Mouse (Mus musculus) limb, embryonic 15.5 days (tissue): ENCODE data around the gene Aars2. TPM values are rescaled to one million over a fixed set of nuclear protein-coding genes. Genes with fewer than 3 reads are reported as not detected.

Source experiments
- ATAC-seq: fragments of 200-750 bp; cut with Nextera tagmentation; 2 replicates; pipeline ENCODE4 v1.8.0; 2017; ENCODE audit warnings: low read depth, moderate TSS enrichment; ENCODE audit not compliant: insufficient number of reproducible peaks, low FRiP score, low TSS enrichment
- H3K27ac ChIP-seq: fragments of 300-500 bp; sonication (generic); 2 replicates; pipeline ENCODE4 v1.5.1; 2015; ENCODE audit warnings: moderate library complexity, mild to moderate bottlenecking, inconsistent platforms
- H3K27me3 ChIP-seq: fragments of 300-500 bp; sonication (generic); 2 replicates; pipeline ENCODE4 v1.6.1; 2015; ENCODE audit warnings: inconsistent platforms
- H3K36me3 ChIP-seq: fragments of 300-500 bp; sonication (generic); 2 replicates; pipeline ENCODE4 v1.6.1; 2015; ENCODE audit warnings: inconsistent platforms
- H3K4me1 ChIP-seq: fragments of 300-500 bp; sonication (generic); 2 replicates; pipeline ENCODE4 v1.6.1; 2015; ENCODE audit warnings: inconsistent platforms
- H3K4me2 ChIP-seq: fragments of 300-500 bp; sonication (generic); 2 replicates; pipeline ENCODE4 v1.6.1; 2015; ENCODE audit warnings: mild to moderate bottlenecking, inconsistent platforms
- H3K4me3 ChIP-seq: fragments of 300-500 bp; sonication (generic); 2 replicates; pipeline ENCODE4 v1.5.1; 2015; ENCODE audit warnings: mild to moderate bottlenecking, inconsistent platforms
- H3K9ac ChIP-seq: fragments of 300-500 bp; sonication (generic); 2 replicates; pipeline ENCODE4 v1.6.1; 2015; ENCODE audit warnings: inconsistent platforms
- H3K9me3 ChIP-seq: fragments of 300-500 bp; sonication (generic); 2 replicates; pipeline ENCODE4 v1.6.1; 2016; ENCODE audit warnings: inconsistent platforms
- WGBS: fragments of 180-500 bp; shearing (Covaris S2); methylation state at CpG from one replicate; pipeline ENCODE4 v1.1.7; 2015; 5-methylcytosine and 5-hydroxymethylcytosine counted together
- polyA plus RNA-seq: library from polyadenylated mRNA; unstranded; fragments of >200 nt; fragmentation: Nextera tagmentation; extraction: Ambion mirVana; gene quantifications from 2 replicates; pipeline ENCODE4 v1.2.1, GENCODE M21; 2015

Gene Aars2
- polyA plus RNA-seq, 1 experiment from 2014 or later: 14.7 TPM

GRCm38 (mm10) chr17:45555452-45556106 is 48.9 kb downstream of the Aars2 start, which contains the start of gene Nfkbie:
Nfkbie (plus strand) TSS chr17:45555703.
- 0% methylated on average over 44 of the region's 45 CpGs for WGBS

GRCm38 (mm10) chr17:45556107-45556489 is 49.5 kb downstream of the Aars2 start:
- H3K9ac ChIP-seq: peak overlapping the region; percentile 66
- H3K4me2 ChIP-seq: peak overlapping the region; percentile 96
- 2% methylated on average over 14 of the region's 14 CpGs for WGBS
- no peak for ATAC-seq
- peaks cover 10% of the 10 kb centered on the region for H3K27me3 ChIP-seq
- H3K27ac ChIP-seq: peak overlapping the region; percentile 27; the same call in 1 of the 2 replicates
- H3K36me3 ChIP-seq: no peaks in the 10 kb centered on the region
- no peaks in the 10 kb centered on the region for H3K9me3 ChIP-seq
- H3K4me3 ChIP-seq: peak overlapping the region; percentile 67
- H3K4me1 ChIP-seq: peaks cover 21% of the 10 kb centered on the region

More at GRCm38 (mm10) chr17:45555452-45556106, 48.9 kb downstream of the Aars2 start, which contains the start of gene Nfkbie:
- no peaks in the 10 kb centered on the region for H3K9me3 ChIP-seq
- H3K4me1 ChIP-seq: peaks cover 21% of the 10 kb centered on the region
- peak within 1 kb of the TSS; percentile 96 for H3K4me2 ChIP-seq
- no peaks in the 10 kb centered on the region for H3K36me3 ChIP-seq
- H3K9ac ChIP-seq: peak within 1 kb of the TSS; percentile 66
- H3K27ac ChIP-seq: peak within 1 kb of the TSS; percentile 27; the same call in 1 of the 2 replicates
- peak within 1 kb of the TSS; percentile 67 for H3K4me3 ChIP-seq
- peaks cover 10% of the 10 kb centered on the region for H3K27me3 ChIP-seq
- peak; percentile 81 for ATAC-seq

- peaks cover 21% of the 10 kb centered on the region for H3K4me1 ChIP-seq
- peak overlapping the region; percentile 96 for H3K4me2 ChIP-seq
- H3K9ac ChIP-seq: no peak overlapping the region
- WGBS: 70% methylated on average over 3 of the region's 3 CpGs
- H3K9me3 ChIP-seq: no peaks in the 10 kb centered on the region
- no peak for ATAC-seq
- no peaks in the 10 kb centered on the region for H3K36me3 ChIP-seq
- no peak overlapping the region for H3K27ac ChIP-seq
- peak overlapping the region; percentile 67 for H3K4me3 ChIP-seq
- peaks cover 10% of the 10 kb centered on the region for H3K27me3 ChIP-seq
Measured at GRCm38 (mm10) chr17:45556514-45557245, 50.0 kb downstream of the Aars2 start.

GRCm38 (mm10) chr17:45557246-45557824 is 50.7 kb downstream of the Aars2 start:
- 76% methylated on average over 6 of the region's 7 CpGs for whole genome bisulfite sequencing
- H3K9ac ChIP-seq: no peak overlapping the region
- peaks cover 10% of the 10 kb centered on the region for H3K27me3 ChIP-seq

GRCm38 (mm10) chr17:45557998-45558862 is 51.6 kb downstream of the Aars2 start:
- no peak for ATAC-seq
- Histone ChIP-seq H3K36me3 (no peaks in the 10 kb centered on the region), H3K9ac (no peak overlapping the region), H3K27me3 (peaks cover 10% of the 10 kb centered on the region), H3K4me2 (no peak overlapping the region), H3K9me3 (no peaks in the 10 kb centered on the region), H3K4me3 (no peak overlapping the region), H3K27ac (no peak overlapping the region), H3K4me1 (peaks cover 18% of the 10 kb centered on the region)
- 72% methylated on average over 16 of the region's 16 CpGs for WGBS

More at GRCm38 (mm10) chr17:45557246-45557824, 50.7 kb downstream of the Aars2 start:
- Histone ChIP-seq H3K27ac (no peak overlapping the region), H3K9me3 (no peaks in the 10 kb centered on the region), H3K36me3 (no peaks in the 10 kb centered on the region), H3K4me3 (no peak overlapping the region), H3K4me2 (no peak overlapping the region), H3K4me1 (peaks cover 18% of the 10 kb centered on the region)
- no peak for ATAC-seq

GRCm38 (mm10) chr17:45559732-45560525 is 53.3 kb downstream of the Aars2 start:
- 86% methylated on average over 15 of the region's 15 CpGs for WGBS

GRCm38 (mm10) chr17:45563216-45563615 is 56.6 kb downstream of the Aars2 start:
- ATAC-seq: no peak
- Histone ChIP-seq H3K4me2 (peak overlapping the region; percentile 93; the same call in 1 of the 2 replicates), H3K36me3 (peaks cover 27% of the 10 kb centered on the region), H3K27ac (no peak overlapping the region), H3K4me1 (peaks cover 36% of the 10 kb centered on the region), H3K9me3 (no peaks in the 10 kb centered on the region), H3K4me3 (0 out of 2 replicates have a peak overlapping the region, but pooled peaks have one; percentile 94), H3K27me3 (no peaks in the 10 kb centered on the region; the same call in 1 of the 2 replicates), H3K9ac (no peak overlapping the region)
- 80% methylated on average over 12 of the region's 12 CpGs for WGBS

More at GRCm38 (mm10) chr17:45559732-45560525, 53.3 kb downstream of the Aars2 start:
- Histone ChIP-seq H3K9me3 (no peaks in the 10 kb centered on the region), H3K4me1 (peaks cover 23% of the 10 kb centered on the region), H3K27me3 (peaks cover 7% of the 10 kb centered on the region), H3K36me3 (no peaks in the 10 kb centered on the region), H3K4me3 (no peak overlapping the region), H3K4me2 (no peak overlapping the region), H3K9ac (no peak overlapping the region), H3K27ac (no peak overlapping the region)
- no peak for ATAC-seq

GRCm38 (mm10) chr17:45563655-45564530 is 57.3 kb downstream of the Aars2 start, which contains the start of gene Slc35b2:
Slc35b2 (plus strand) TSS chr17:45563874.
- Histone ChIP-seq H3K4me1 (peaks cover 38% of the 10 kb centered on the region), H3K9ac (peak within 1 kb of the TSS; percentile 87), H3K27ac (peak within 1 kb of the TSS; percentile 88), H3K4me3 (peak within 1 kb of the TSS; percentile 94), H3K9me3 (no peaks in the 10 kb centered on the region), H3K27me3 (no peaks in the 10 kb centered on the region; the same call in 1 of the 2 replicates), H3K36me3 (peaks cover 33% of the 10 kb centered on the region), H3K4me2 (peak within 1 kb of the TSS; percentile 93)
- under 1% methylated on average over 56 of the region's 61 CpGs for WGBS
- peak; percentile 81 for ATAC-seq

- H3K9ac ChIP-seq: peak overlapping the region; percentile 87
- peak overlapping the region; percentile 93 for H3K4me2 ChIP-seq
- no peaks in the 10 kb centered on the region for H3K9me3 ChIP-seq
- 0 out of 2 replicates have a peak, but pooled peaks have one; percentile 6 for ATAC-seq
- peak overlapping the region; percentile 94 for H3K4me3 ChIP-seq
- H3K4me1 ChIP-seq: peaks cover 36% of the 10 kb centered on the region
- peaks cover 41% of the 10 kb centered on the region for H3K36me3 ChIP-seq
- H3K27me3 ChIP-seq: no peaks in the 10 kb centered on the region
- peak overlapping the region; percentile 88 for H3K27ac ChIP-seq
- 11% methylated on average over 18 of the region's 18 CpGs for WGBS
Measured at GRCm38 (mm10) chr17:45564531-45565084, 58.0 kb downstream of the Aars2 start.
